Mouse (Mus musculus) stomach, postnatal 0 days (tissue): ENCODE results near the gene Fam124b. TPM values are rescaled to one million over a fixed set of nuclear protein-coding genes. Genes with fewer than 3 reads are reported as not detected.

ENCODE experiments used
- ATAC-seq: fragments of 200-750 bp; cut with Nextera tagmentation; 2 replicates; pipeline ENCODE4 v1.8.0; 2017; ENCODE audit not compliant: low FRiP score, low TSS enrichment
- DNase-seq: peaks from one replicate; pipeline ENCODE4 v3.0.0-alpha.2; 2016; ENCODE audit warnings: low spot score
- H3K27ac ChIP-seq: fragments of 300-500 bp; sonication (generic); replicated peaks from 2 replicates; pipeline ENCODE4 v1.5.1; 2014; ENCODE audit warnings: mild to moderate bottlenecking, control low read depth
- H3K27me3 ChIP-seq: fragments of 300-500 bp; sonication (generic); 2 replicates; pipeline ENCODE4 v1.6.1; 2014; ENCODE audit warnings: low read length; ENCODE audit not compliant: control insufficient read depth, insufficient read depth
- H3K36me3 ChIP-seq: fragments of 300-500 bp; sonication (generic); 2 replicates; pipeline ENCODE4 v1.6.1; 2014; ENCODE audit warnings: low read length, mixed read lengths; ENCODE audit not compliant: control insufficient read depth, insufficient read depth
- H3K4me1 ChIP-seq: fragments of 300-500 bp; sonication (generic); replicated peaks from 2 replicates; pipeline ENCODE4 v1.6.1; 2014; ENCODE audit warnings: antibody characterized with exemption; ENCODE audit not compliant: control insufficient read depth, insufficient read depth
- H3K4me2 ChIP-seq: fragments of 300-500 bp; sonication (generic); replicated peaks from 2 replicates; pipeline ENCODE4 v1.6.1; 2014; ENCODE audit warnings: low read depth, mild to moderate bottlenecking, control low read depth, moderate library complexity
- H3K4me3 ChIP-seq: fragments of 300-500 bp; sonication (generic); 2 replicates; pipeline ENCODE4 v1.5.1; 2014; ENCODE audit warnings: low read depth, low read length, control low read depth
- H3K9ac ChIP-seq: fragments of 300-500 bp; sonication (generic); 2 replicates; pipeline ENCODE4 v1.6.1; 2014; ENCODE audit warnings: mild to moderate bottlenecking, low read length, control low read depth, mixed read lengths
- H3K9me3 ChIP-seq: fragments of 300-500 bp; sonication (generic); 2 replicates; pipeline ENCODE4 v1.6.1; 2016; ENCODE audit warnings: low read length; ENCODE audit not compliant: control insufficient read depth
- CTCF ChIP-seq: IDR thresholded peaks from 2 replicates; pipeline ENCODE4 v1.5.1; 2016; ENCODE audit warnings: antibody characterized with exemption, low read depth, mild to moderate bottlenecking, moderate library complexity
- EP300 ChIP-seq: optimal IDR thresholded peaks from 2 replicates; pipeline ENCODE3; 2016; ENCODE audit warnings: antibody characterized with exemption
- WGBS: fragments of 180-500 bp; shearing (Covaris S2); extraction: QIAGEN DNeasy Blood & Tissue Kit; methylation state at CpG from one replicate; pipeline ENCODE4 v1.1.7; 2014; 5-methylcytosine and 5-hydroxymethylcytosine counted together
- polyA plus RNA-seq: library from polyadenylated mRNA; unstranded; fragments of >200 nt; fragmentation: Nextera tagmentation; extraction: Ambion mirVana; gene quantifications from 2 replicates; pipeline ENCODE4 v1.2.1, GENCODE M21; 2015

The Fam124b gene
- polyA plus RNA-seq, 1 experiment from 2014 or later = 0.29 TPM

DNA sequence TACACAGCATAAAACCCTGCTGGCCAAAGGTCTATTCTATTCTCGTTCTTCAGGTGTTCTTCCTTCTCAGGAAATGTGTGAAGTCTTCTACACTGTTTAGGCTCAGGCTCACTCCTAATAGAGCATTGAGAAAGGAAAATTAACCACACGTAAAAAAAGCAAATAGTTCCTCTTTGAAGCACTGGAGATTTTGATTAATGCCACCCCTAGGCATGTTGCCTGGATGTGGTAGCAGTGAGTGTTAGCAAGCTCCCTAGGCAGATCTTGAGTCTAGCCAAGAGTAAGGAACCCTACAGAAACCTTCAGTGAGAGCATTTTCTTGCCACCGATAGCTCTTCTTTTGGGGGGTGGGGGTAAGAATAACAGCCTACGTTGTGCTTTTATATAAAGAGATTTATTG, 51.7 kb downstream of the Fam124b start:
- ATAC-seq = no peak
- WGBS = 54% methylated on average over 4 of the region's 4 CpGs
- Histone ChIP-seq H3K36me3 (no peaks in the 10 kb centered on the region), H3K4me2 (no peak overlapping the region), H3K9me3 (no peaks in the 10 kb centered on the region), H3K4me3 (no peak overlapping the region), H3K27me3 (no peaks in the 10 kb centered on the region), H3K4me1 (no peaks in the 10 kb centered on the region), H3K27ac (no peak overlapping the region), H3K9ac (no peak overlapping the region)
- DNase-seq = no peak
- no peak for TF ChIP-seq CTCF

GRCm38 (mm10) chr1:80165391-80165790, 52.9 kb downstream of the Fam124b start:
- H3K4me1 ChIP-seq = no peaks in the 10 kb centered on the region
- no peak for DNase-seq
- 77% methylated on average over 5 of the region's 5 CpGs for WGBS
- no peak overlapping the region for H3K9ac ChIP-seq
- H3K27me3 ChIP-seq = no peaks in the 10 kb centered on the region
- no peak overlapping the region for H3K4me2 ChIP-seq
- no peak for TF ChIP-seq EP300
- TF ChIP-seq CTCF = no peak
- H3K4me3 ChIP-seq = no peak overlapping the region
- no peak for ATAC-seq
- no peaks in the 10 kb centered on the region for H3K9me3 ChIP-seq
- no peak overlapping the region for H3K27ac ChIP-seq
- H3K36me3 ChIP-seq = no peaks in the 10 kb centered on the region

DNA sequence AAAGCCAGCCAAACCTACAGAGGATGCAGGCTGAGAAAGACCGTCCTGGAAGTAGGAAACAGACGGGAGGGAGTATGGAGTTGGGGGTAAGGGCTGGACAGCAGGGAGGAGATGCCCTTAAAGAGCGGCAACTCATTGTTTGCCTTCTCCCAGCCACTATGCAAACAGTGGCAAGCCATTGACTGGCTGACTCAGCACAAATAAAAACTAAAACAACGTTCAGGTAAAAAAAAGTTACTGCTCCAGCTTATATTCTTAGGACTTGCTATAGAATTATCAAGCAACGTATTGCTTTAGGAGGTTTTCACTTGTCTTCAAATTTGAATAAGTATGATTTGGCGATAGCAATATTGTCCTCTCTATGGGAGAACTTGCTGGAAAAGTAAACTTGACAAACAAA, 55.3 kb downstream of the Fam124b start:
- Histone ChIP-seq H3K4me2 (no peak overlapping the region), H3K27me3 (no peaks in the 10 kb centered on the region), H3K36me3 (no peaks in the 10 kb centered on the region), H3K9ac (no peak overlapping the region), H3K4me3 (no peak overlapping the region), H3K9me3 (no peaks in the 10 kb centered on the region), H3K4me1 (no peaks in the 10 kb centered on the region), H3K27ac (no peak overlapping the region)
- ATAC-seq (no peak), DNase-seq (no peak)
- TF ChIP-seq EP300 (no peak), CTCF (no peak)
- 57% methylated on average over 6 of the region's 6 CpGs for WGBS

DNA sequence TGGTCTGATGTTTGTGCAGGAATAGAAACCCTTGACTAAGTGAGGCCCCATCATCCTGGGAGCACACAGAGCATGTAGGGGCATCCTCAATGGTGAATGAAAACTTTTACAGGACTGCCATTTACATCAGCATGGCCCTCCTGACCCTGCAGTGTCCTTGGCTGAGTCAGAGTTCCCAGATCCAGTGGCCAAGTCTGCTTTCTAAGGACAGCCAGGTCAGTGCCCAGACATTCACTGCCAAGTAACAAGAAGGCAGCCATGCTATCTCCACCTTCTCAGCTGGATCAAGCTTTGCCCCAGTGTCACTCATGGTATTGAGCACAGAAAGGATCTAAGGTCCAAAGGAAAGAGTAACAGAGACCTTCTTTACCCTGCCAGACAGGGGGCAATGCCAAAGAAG, 58.7 kb downstream of the Fam124b start:
- DNase-seq (no peak), ATAC-seq (no peak)
- no peak for TF ChIP-seq CTCF
- no peak for TF ChIP-seq EP300
- no peaks in the 10 kb centered on the region for H3K36me3 ChIP-seq
- no peak overlapping the region for H3K9ac ChIP-seq
- no peaks in the 10 kb centered on the region for H3K27me3 ChIP-seq
- no peak overlapping the region for H3K4me3 ChIP-seq
- H3K4me1 ChIP-seq = no peaks in the 10 kb centered on the region
- H3K27ac ChIP-seq = no peak overlapping the region
- H3K4me2 ChIP-seq = no peak overlapping the region
- no peaks in the 10 kb centered on the region for H3K9me3 ChIP-seq

DNA sequence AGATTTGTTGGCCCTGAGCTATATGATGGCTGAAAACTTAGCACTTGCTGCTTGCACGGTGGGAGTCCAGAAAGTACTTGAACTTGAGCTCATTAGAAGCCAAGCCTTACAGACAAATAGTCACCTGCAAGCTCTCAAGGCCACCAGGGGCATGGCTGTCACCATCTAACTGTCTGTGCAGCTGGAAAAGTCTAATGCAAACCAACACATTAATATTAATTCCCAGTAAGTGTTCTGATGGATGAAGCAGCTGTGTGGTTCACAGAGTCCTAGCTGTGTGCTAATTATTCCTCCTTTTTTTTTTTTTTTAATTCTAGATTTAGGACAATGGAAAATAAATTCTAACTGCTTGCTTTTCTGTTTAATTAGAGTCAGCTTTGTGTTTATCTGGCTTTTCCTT, 63.4 kb downstream of the Fam124b start:
- H3K4me3 ChIP-seq = no peak overlapping the region
- H3K9ac ChIP-seq = no peak overlapping the region
- ATAC-seq = no peak
- DNase-seq = no peak
- H3K4me1 ChIP-seq = no peaks in the 10 kb centered on the region
- no peaks in the 10 kb centered on the region for H3K9me3 ChIP-seq
- H3K27ac ChIP-seq = no peak overlapping the region
- TF ChIP-seq CTCF (no peak), EP300 (no peak)
- WGBS = 55% methylated on average over 1 of the region's 1 CpGs
- no peaks in the 10 kb centered on the region for H3K36me3 ChIP-seq
- no peaks in the 10 kb centered on the region for H3K27me3 ChIP-seq
- H3K4me2 ChIP-seq = no peak overlapping the region

DNA sequence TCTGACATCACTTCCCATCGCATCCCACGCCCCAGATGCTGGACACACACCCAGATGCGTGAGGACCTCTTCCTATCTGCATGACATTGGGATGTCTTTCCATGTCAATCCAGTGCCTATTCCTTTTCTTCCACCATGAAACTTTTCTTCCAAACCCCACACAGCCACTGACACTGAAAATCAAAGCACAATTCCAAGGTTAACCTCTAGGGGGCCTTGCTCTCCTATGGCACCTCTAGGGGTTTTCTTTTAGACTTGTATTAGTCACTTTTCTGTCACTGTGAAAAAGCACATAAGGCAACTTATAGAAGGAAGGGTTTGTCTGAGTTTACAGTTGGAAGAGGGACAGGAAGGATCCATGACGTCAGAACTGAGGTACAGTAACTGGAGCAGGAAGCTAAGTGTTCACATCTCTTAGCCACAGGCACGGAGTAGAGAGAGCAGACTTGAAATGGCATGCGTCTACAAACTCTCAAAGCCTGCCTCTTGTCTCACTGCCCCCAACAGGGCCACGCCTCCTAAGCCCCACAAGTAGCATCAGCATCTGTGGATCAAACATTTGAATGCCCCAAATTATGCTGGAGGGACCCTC, 65.1 kb downstream of the Fam124b start:
- no peak overlapping the region for H3K4me2 ChIP-seq
- H3K27me3 ChIP-seq = no peaks in the 10 kb centered on the region
- no peak overlapping the region for H3K4me3 ChIP-seq
- no peak for DNase-seq
- ATAC-seq = no peak
- no peak overlapping the region for H3K27ac ChIP-seq
- H3K36me3 ChIP-seq = no peaks in the 10 kb centered on the region
- H3K9me3 ChIP-seq = no peaks in the 10 kb centered on the region
- H3K9ac ChIP-seq = no peak overlapping the region
- 78% methylated on average over 7 of the region's 7 CpGs for WGBS
- TF ChIP-seq EP300 (no peak), CTCF (no peak; the same call in 1 of the 2 replicates)
- no peaks in the 10 kb centered on the region for H3K4me1 ChIP-seq
